Mouse (Mus musculus): Measurements from ENCODE around the gene Plekha7.

GRCm38 (mm10) chr7:116205451-116205850, 102.7 kb downstream of the Plekha7 start:
- TF ChIP-seq FLI1 (IDR thresholded peaks at IDR 0.05; ENCODE audit: low read length) (no peak), GATA1 (IDR thresholded peaks at IDR 0.05; ENCODE audit: borderline replicate concordance, low read length) (no peak)
